Mouse (Mus musculus) heart, embryonic 12.5 days (tissue): ENCODE measurements around the gene Zcchc14. TPM values are rescaled to one million over a fixed set of nuclear protein-coding genes. Genes with fewer than 3 reads are reported as not detected.

ENCODE experiments used
- ATAC-seq: fragments of 200-750 bp; cut with Nextera tagmentation; 2 replicates; pipeline ENCODE4 v1.8.0; 2017; ENCODE audit warnings: moderate TSS enrichment, moderate library complexity; ENCODE audit not compliant: insufficient number of reproducible peaks, low FRiP score
- H3K27ac ChIP-seq: fragments of 300-500 bp; sonication (generic); 2 replicates; pipeline ENCODE4 v1.5.1; 2016; ENCODE audit warnings: mild to moderate bottlenecking, moderate library complexity; ENCODE audit not compliant: poor library complexity, severe bottlenecking
- H3K27me3 ChIP-seq: fragments of 300-500 bp; sonication (generic); replicated peaks from 2 replicates; pipeline ENCODE4 v1.6.1; 2016; ENCODE audit warnings: mild to moderate bottlenecking, moderate library complexity
- H3K36me3 ChIP-seq: fragments of 300-500 bp; sonication (generic); 2 replicates; pipeline ENCODE4 v1.6.1; 2016; ENCODE audit warnings: mild to moderate bottlenecking, moderate library complexity
- H3K4me1 ChIP-seq: fragments of 300-500 bp; sonication (generic); replicated peaks from 2 replicates; pipeline ENCODE4 v1.6.1; 2016; ENCODE audit warnings: mild to moderate bottlenecking
- H3K4me2 ChIP-seq: fragments of 300-500 bp; sonication (generic); 2 replicates; pipeline ENCODE4 v1.6.1; 2016; ENCODE audit warnings: mild to moderate bottlenecking, moderate library complexity
- H3K4me3 ChIP-seq: fragments of 300-500 bp; sonication (generic); 2 replicates; pipeline ENCODE4 v1.5.1; 2016; ENCODE audit warnings: mild to moderate bottlenecking
- H3K9ac ChIP-seq: fragments of 300-500 bp; sonication (generic); 2 replicates; pipeline ENCODE4 v1.6.1; 2016; ENCODE audit warnings: mild to moderate bottlenecking, moderate library complexity
- H3K9me3 ChIP-seq: fragments of 300-500 bp; sonication (generic); replicated peaks from 2 replicates; pipeline ENCODE4 v1.6.1; 2016; ENCODE audit warnings: mild to moderate bottlenecking, moderate library complexity
- WGBS: fragments of 180-500 bp; shearing (Covaris S2); methylation state at CpG from one replicate; pipeline ENCODE4 v1.1.7; 2016; 5-methylcytosine and 5-hydroxymethylcytosine counted together
- polyA plus RNA-seq: library from polyadenylated mRNA; unstranded; fragments of >200 nt; fragmentation: Nextera tagmentation; extraction: Ambion mirVana; gene quantifications from 2 replicates; pipeline ENCODE4 v1.2.1, GENCODE M21; 2016

Gene Zcchc14
- polyA plus RNA-seq, 1 experiment from 2014 or later = 9.2 TPM

GRCm38 (mm10) chr8:121623043-121623442 lies 29.7 kb downstream of the Zcchc14 start:
- no peaks in the 10 kb centered on the region for H3K9me3 ChIP-seq
- 83% methylated on average over 8 of the region's 8 CpGs for WGBS
- H3K4me1 ChIP-seq = peaks cover 69% of the 10 kb centered on the region
- H3K36me3 ChIP-seq = peaks cover 8% of the 10 kb centered on the region; the same call in 1 of the 2 replicates
- no peak overlapping the region for H3K4me2 ChIP-seq
- no peak overlapping the region for H3K9ac ChIP-seq
- no peak overlapping the region for H3K4me3 ChIP-seq
- ATAC-seq = no peak
- no peaks in the 10 kb centered on the region for H3K27me3 ChIP-seq
- no peak overlapping the region for H3K27ac ChIP-seq

DNA sequence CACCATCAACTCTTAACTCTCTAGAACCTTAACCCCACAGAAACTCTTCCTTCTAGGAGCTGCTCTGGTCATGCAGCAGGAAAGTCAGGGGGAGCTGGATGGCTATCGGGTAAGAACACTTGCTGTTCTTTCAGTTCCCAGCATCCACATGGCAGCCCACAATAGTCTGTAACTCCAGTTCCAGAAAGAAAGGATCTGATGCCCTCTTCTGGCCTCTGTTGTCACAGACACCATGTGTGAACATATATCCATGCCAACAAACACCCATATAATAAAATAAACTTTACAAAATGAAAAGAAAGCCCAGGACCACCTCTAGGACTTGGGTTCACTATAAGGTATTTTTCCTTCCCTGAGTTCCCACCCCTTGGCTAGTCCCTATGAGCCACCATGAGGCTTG lies 30.8 kb downstream of the Zcchc14 start:
- Histone ChIP-seq H3K27ac (no peak overlapping the region), H3K27me3 (no peaks in the 10 kb centered on the region), H3K36me3 (peaks cover 9% of the 10 kb centered on the region; the same call in 1 of the 2 replicates), H3K4me2 (no peak overlapping the region), H3K9me3 (no peaks in the 10 kb centered on the region), H3K4me3 (no peak overlapping the region), H3K9ac (no peak overlapping the region), H3K4me1 (peaks cover 73% of the 10 kb centered on the region)
- ATAC-seq = no peak
- WGBS = 56% methylated on average over 1 of the region's 1 CpGs

DNA sequence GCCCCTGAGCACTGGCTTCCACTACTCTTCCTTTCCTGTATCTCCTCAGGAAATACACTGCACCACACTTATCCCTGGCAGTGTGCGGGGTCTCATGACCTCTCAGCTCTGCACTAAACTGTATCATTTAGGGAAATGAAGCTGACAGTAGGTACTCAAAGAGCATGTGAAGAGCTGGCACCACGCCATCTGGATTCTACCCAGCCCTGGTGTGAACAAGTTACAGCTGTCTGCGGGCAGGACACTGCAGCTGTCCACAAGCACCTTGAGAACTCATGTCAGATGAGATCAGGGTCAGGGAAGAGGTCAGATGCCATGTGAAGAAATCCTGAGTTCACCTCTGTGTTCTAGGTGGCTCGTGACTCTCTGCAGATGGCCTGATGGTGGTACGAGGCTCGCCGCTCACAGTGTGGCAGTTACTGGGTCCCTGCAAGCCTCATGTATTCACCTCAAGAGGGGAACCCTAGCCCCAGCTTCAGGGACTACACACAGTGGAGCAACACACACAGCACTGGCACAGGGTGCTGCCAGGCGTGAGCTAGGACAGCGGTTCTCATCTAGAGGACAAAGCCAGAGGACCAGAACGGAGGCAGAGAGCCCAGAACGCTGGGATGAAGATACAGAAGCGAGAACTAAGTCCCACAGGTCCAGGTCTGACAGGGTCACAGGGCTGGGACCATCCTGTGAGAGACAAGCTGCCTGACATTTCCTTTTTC lies 31.7 kb downstream of the Zcchc14 start:
- ATAC-seq = no peak
- Histone ChIP-seq H3K4me2 (no peak overlapping the region; the same call in 1 of the 2 replicates), H3K4me3 (no peak overlapping the region), H3K9me3 (no peaks in the 10 kb centered on the region), H3K27me3 (no peaks in the 10 kb centered on the region), H3K36me3 (peaks cover 16% of the 10 kb centered on the region; the same call in 1 of the 2 replicates), H3K4me1 (peaks cover 64% of the 10 kb centered on the region), H3K27ac (peak overlapping the region; percentile 71), H3K9ac (no peak overlapping the region)
- 59% methylated on average over 12 of the region's 12 CpGs for WGBS

- 33% methylated on average over 7 of the region's 7 CpGs for WGBS
- no peak overlapping the region for H3K9ac ChIP-seq
- no peaks in the 10 kb centered on the region for H3K27me3 ChIP-seq
- peaks cover 21% of the 10 kb centered on the region; the same call in 1 of the 2 replicates for H3K36me3 ChIP-seq
- no peaks in the 10 kb centered on the region for H3K9me3 ChIP-seq
- H3K27ac ChIP-seq = peak overlapping the region; percentile 71
- no peak overlapping the region for H3K4me3 ChIP-seq
- H3K4me1 ChIP-seq = peaks cover 50% of the 10 kb centered on the region
- peak; percentile 80 for ATAC-seq
- 0 out of 2 replicates have a peak overlapping the region, but pooled peaks have one; percentile 3 for H3K4me2 ChIP-seq
Measured at GRCm38 (mm10) chr8:121619401-121619995, 33.2 kb downstream of the Zcchc14 start.

GRCm38 (mm10) chr8:121613419-121613818 lies 39.3 kb downstream of the Zcchc14 start:
- Histone ChIP-seq H3K27ac (no peak overlapping the region), H3K4me1 (peaks cover 26% of the 10 kb centered on the region), H3K9ac (no peak overlapping the region), H3K4me2 (no peak overlapping the region), H3K27me3 (no peaks in the 10 kb centered on the region), H3K4me3 (no peak overlapping the region), H3K9me3 (no peaks in the 10 kb centered on the region), H3K36me3 (peaks cover 47% of the 10 kb centered on the region)
- ATAC-seq = no peak

- H3K9me3 ChIP-seq = no peaks in the 10 kb centered on the region
- no peak overlapping the region for H3K9ac ChIP-seq
- H3K27me3 ChIP-seq = no peaks in the 10 kb centered on the region
- no peak for ATAC-seq
- no peak overlapping the region for H3K4me3 ChIP-seq
- H3K36me3 ChIP-seq = peaks cover 59% of the 10 kb centered on the region
- no peak overlapping the region for H3K4me2 ChIP-seq
- no peak overlapping the region for H3K27ac ChIP-seq
- peaks cover 12% of the 10 kb centered on the region for H3K4me1 ChIP-seq
- 83% methylated on average over 11 of the region's 11 CpGs for WGBS
Measured at GRCm38 (mm10) chr8:121609916-121610315, 42.8 kb downstream of the Zcchc14 start.

DNA sequence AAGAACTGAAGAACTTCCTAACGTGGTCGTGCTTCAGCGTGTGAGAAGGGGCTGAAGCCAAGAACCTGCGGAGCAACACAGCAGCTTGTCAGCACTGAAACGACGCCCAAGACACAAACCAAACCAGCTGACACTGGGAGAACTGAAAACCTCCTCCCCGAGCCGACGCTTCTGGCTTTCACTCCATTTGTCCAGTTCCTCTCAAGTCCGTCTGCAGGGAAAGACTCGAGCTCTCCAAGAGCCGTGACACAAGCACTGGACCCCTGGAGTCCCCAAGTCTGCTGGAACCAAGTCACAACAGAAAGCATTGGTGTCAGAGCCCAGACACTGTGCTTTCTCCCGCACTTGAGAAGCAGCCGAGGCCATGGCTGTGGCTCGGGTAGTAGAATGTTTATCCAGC lies 43.5 kb downstream of the Zcchc14 start:
- no peak overlapping the region for H3K4me3 ChIP-seq
- peaks cover 12% of the 10 kb centered on the region for H3K4me1 ChIP-seq
- WGBS = 74% methylated on average over 15 of the region's 15 CpGs
- no peak overlapping the region for H3K4me2 ChIP-seq
- H3K27ac ChIP-seq = no peak overlapping the region
- no peak overlapping the region for H3K9ac ChIP-seq
- H3K27me3 ChIP-seq = no peaks in the 10 kb centered on the region
- ATAC-seq = no peak
- H3K9me3 ChIP-seq = no peaks in the 10 kb centered on the region
- peaks cover 66% of the 10 kb centered on the region for H3K36me3 ChIP-seq

GRCm38 (mm10) chr8:121607661-121608060 lies 45.0 kb downstream of the Zcchc14 start:
- Histone ChIP-seq H3K4me1 (no peaks in the 10 kb centered on the region), H3K27me3 (no peaks in the 10 kb centered on the region), H3K36me3 (peaks cover 78% of the 10 kb centered on the region), H3K9ac (no peak overlapping the region), H3K4me2 (no peak overlapping the region), H3K27ac (no peak overlapping the region), H3K9me3 (no peaks in the 10 kb centered on the region), H3K4me3 (no peak overlapping the region)
- no peak for ATAC-seq
- WGBS = 86% methylated on average over 5 of the region's 5 CpGs

DNA sequence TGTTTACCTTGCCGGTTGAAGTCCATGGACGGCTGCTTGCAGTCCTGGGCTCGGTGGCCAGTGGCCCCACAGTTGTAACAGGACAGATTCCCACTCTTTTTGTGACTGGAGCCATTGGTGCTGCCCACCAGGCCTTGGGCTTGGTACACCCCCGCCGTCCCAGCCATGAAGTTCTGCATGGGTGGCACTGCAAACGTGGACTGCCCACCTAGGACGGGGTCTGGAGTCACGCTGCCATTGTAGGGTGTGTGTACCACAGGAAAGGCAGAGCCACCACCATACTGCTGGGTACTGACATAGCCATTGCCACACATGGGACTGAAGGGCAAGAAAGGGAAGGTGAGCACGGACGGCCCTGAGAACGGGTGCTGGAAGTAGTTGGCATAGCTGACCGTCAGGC lies 48.9 kb downstream of the Zcchc14 start:
- 94% methylated on average over 12 of the region's 12 CpGs for WGBS
- H3K4me1 ChIP-seq = no peaks in the 10 kb centered on the region
- H3K27me3 ChIP-seq = no peaks in the 10 kb centered on the region
- no peak overlapping the region for H3K27ac ChIP-seq
- H3K36me3 ChIP-seq = peaks cover 91% of the 10 kb centered on the region
- H3K4me2 ChIP-seq = no peak overlapping the region
- no peak for ATAC-seq
- H3K9me3 ChIP-seq = no peaks in the 10 kb centered on the region
- H3K9ac ChIP-seq = no peak overlapping the region
- H3K4me3 ChIP-seq = no peak overlapping the region

GRCm38 (mm10) chr8:121602860-121603259 lies 49.8 kb downstream of the Zcchc14 start:
- H3K9ac ChIP-seq = no peak overlapping the region
- 19% methylated on average over 3 of the region's 3 CpGs for WGBS
- no peak overlapping the region for H3K27ac ChIP-seq
- peaks cover 87% of the 10 kb centered on the region for H3K36me3 ChIP-seq
- H3K27me3 ChIP-seq = no peaks in the 10 kb centered on the region
- H3K4me3 ChIP-seq = no peak overlapping the region
- no peaks in the 10 kb centered on the region for H3K9me3 ChIP-seq
- ATAC-seq = 0 out of 2 replicates have a peak, but pooled peaks have one; percentile 17
- no peaks in the 10 kb centered on the region for H3K4me1 ChIP-seq
- H3K4me2 ChIP-seq = no peak overlapping the region

DNA sequence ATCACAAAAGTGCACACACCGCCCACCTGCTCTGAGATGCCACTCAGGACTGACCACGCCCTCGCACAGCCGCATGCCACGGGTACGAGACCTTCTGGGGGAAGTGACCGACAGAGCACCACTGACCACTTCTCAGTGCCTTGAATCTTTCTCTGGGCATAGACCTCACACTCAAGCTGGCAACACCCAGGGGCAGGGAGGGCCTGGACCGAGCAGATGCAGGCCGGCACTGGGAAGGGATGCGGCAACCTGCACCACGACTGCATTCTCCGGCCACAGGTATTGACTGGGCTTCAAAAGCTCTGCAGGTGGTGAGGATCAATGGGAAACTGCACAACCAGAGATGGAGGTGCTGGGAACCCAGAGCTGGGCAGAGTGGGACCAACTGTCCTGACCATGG lies 50.3 kb downstream of the Zcchc14 start:
- no peak for ATAC-seq
- 91% methylated on average over 12 of the region's 12 CpGs for WGBS

More for the DNA sequence above, 50.3 kb downstream of the Zcchc14 start:
- Histone ChIP-seq H3K9ac (no peak overlapping the region), H3K4me3 (no peak overlapping the region), H3K27me3 (no peaks in the 10 kb centered on the region), H3K27ac (no peak overlapping the region), H3K9me3 (no peaks in the 10 kb centered on the region), H3K4me1 (no peaks in the 10 kb centered on the region), H3K4me2 (no peak overlapping the region), H3K36me3 (peaks cover 87% of the 10 kb centered on the region)
